Mouse (Mus musculus): Measurements from ENCODE around the gene Arf1. TPM values are rescaled to one million over a fixed set of nuclear protein-coding genes. Genes with fewer than 3 reads are reported as not detected.

Arf1 gene
- polyA plus RNA-seq, 1 experiment from 2014 or later: 575 TPM

GRCm38 (mm10) chr11:59170549-59170948 lies 57.5 kb downstream of the Arf1 start:
- ATAC-seq (replicated peaks; ENCODE audit: insufficient number of reproducible peaks, low FRiP score, low TSS enrichment): no peak
- Histone ChIP-seq H3K9ac (ENCODE audit: low read depth, low read length) (no peak overlapping the region), H3K27me3 (ENCODE audit: control insufficient read depth, insufficient read depth, low read length) (peaks cover 21% of the 10 kb centered on the region), H3K4me1 (ENCODE audit: control insufficient read depth, insufficient read depth, low read length) (peaks cover 6% of the 10 kb centered on the region), H3K36me3 (ENCODE audit: control insufficient read depth, insufficient read depth, low read length) (no peaks in the 10 kb centered on the region), H3K4me3 (ENCODE audit: low read depth, low read length) (no peak overlapping the region), H3K9me3 (replicated peaks; ENCODE audit: control insufficient read depth, low read length) (no peaks in the 10 kb centered on the region), H3K4me2 (no peak overlapping the region), H3K27ac (ENCODE audit: low read depth, low read length) (no peak overlapping the region)
- WGBS (ENCODE audit: insufficient replicate concordance): 65% methylated on average over 4 of the region's 4 CpGs

GRCm38 (mm10) chr11:59169807-59170206 lies 58.3 kb downstream of the Arf1 start:
- no peak overlapping the region for H3K4me2 ChIP-seq
- peaks cover 10% of the 10 kb centered on the region for H3K4me1 ChIP-seq (ENCODE audit: control insufficient read depth, insufficient read depth, low read length)
- H3K9me3 ChIP-seq (replicated peaks; ENCODE audit: control insufficient read depth, low read length): no peaks in the 10 kb centered on the region
- H3K36me3 ChIP-seq (ENCODE audit: control insufficient read depth, insufficient read depth, low read length): no peaks in the 10 kb centered on the region
- no peak overlapping the region for H3K4me3 ChIP-seq (ENCODE audit: low read depth, low read length)
- H3K27me3 ChIP-seq (ENCODE audit: control insufficient read depth, insufficient read depth, low read length): peaks cover 13% of the 10 kb centered on the region
- H3K9ac ChIP-seq (ENCODE audit: low read depth, low read length): no peak overlapping the region; the same call in 1 of the 2 replicates
- no peak for ATAC-seq (replicated peaks; ENCODE audit: insufficient number of reproducible peaks, low FRiP score, low TSS enrichment)
- WGBS (ENCODE audit: insufficient replicate concordance): 54% methylated on average over 3 of the region's 3 CpGs
- no peak overlapping the region for H3K27ac ChIP-seq (ENCODE audit: low read depth, low read length)

GRCm38 (mm10) chr11:59165616-59166241 lies 62.3 kb downstream of the Arf1 start:
- no peak for ATAC-seq (replicated peaks; ENCODE audit: insufficient number of reproducible peaks, low FRiP score, low TSS enrichment)
- H3K4me1 ChIP-seq (ENCODE audit: control insufficient read depth, insufficient read depth, low read length): peaks cover 27% of the 10 kb centered on the region
- no peak overlapping the region for H3K4me2 ChIP-seq
- 41% methylated on average over 2 of the region's 2 CpGs for WGBS (ENCODE audit: insufficient replicate concordance)
- peak overlapping the region; percentile 99 for H3K27ac ChIP-seq (ENCODE audit: low read depth, low read length)
- H3K27me3 ChIP-seq (ENCODE audit: control insufficient read depth, insufficient read depth, low read length): no peaks in the 10 kb centered on the region
- H3K9me3 ChIP-seq (replicated peaks; ENCODE audit: control insufficient read depth, low read length): no peaks in the 10 kb centered on the region
- H3K9ac ChIP-seq (ENCODE audit: low read depth, low read length): no peak overlapping the region
- no peak overlapping the region for H3K4me3 ChIP-seq (ENCODE audit: low read depth, low read length)
- H3K36me3 ChIP-seq (ENCODE audit: control insufficient read depth, insufficient read depth, low read length): no peaks in the 10 kb centered on the region

GRCm38 (mm10) chr11:59164384-59164783 lies 63.7 kb downstream of the Arf1 start:
- ATAC-seq (replicated peaks; ENCODE audit: insufficient number of reproducible peaks, low FRiP score, low TSS enrichment): 0 out of 2 replicates have a peak, but pooled peaks have one; percentile 16
- peak overlapping the region; percentile 97; the same call in 1 of the 2 replicates for H3K9ac ChIP-seq (ENCODE audit: low read depth, low read length)
- 50% methylated on average over 9 of the region's 9 CpGs for WGBS (ENCODE audit: insufficient replicate concordance)

GRCm38 (mm10) chr11:59163255-59164236 lies 64.5 kb downstream of the Arf1 start, which contains the start of gene Iba57:
TSS of gene Iba57 (minus strand) at chr11:59163739.
- H3K27ac ChIP-seq (ENCODE audit: low read depth, low read length): peak within 1 kb of the TSS; percentile 99
- H3K36me3 ChIP-seq (ENCODE audit: control insufficient read depth, insufficient read depth, low read length): no peaks in the 10 kb centered on the region
- H3K4me3 ChIP-seq (ENCODE audit: low read depth, low read length): peak within 1 kb of the TSS; percentile 84
- H3K9me3 ChIP-seq (replicated peaks; ENCODE audit: control insufficient read depth, low read length): no peaks in the 10 kb centered on the region
- peaks cover 27% of the 10 kb centered on the region for H3K4me1 ChIP-seq (ENCODE audit: control insufficient read depth, insufficient read depth, low read length)
- peak within 1 kb of the TSS; percentile 97 for H3K9ac ChIP-seq (ENCODE audit: low read depth, low read length)
- peak; percentile 97 for ATAC-seq (replicated peaks; ENCODE audit: insufficient number of reproducible peaks, low FRiP score, low TSS enrichment)
- H3K4me2 ChIP-seq: peak within 1 kb of the TSS; percentile 62
- H3K27me3 ChIP-seq (ENCODE audit: control insufficient read depth, insufficient read depth, low read length): no peaks in the 10 kb centered on the region
- 3% methylated on average over 68 of the region's 68 CpGs for WGBS (ENCODE audit: insufficient replicate concordance)

More at GRCm38 (mm10) chr11:59164384-59164783, 63.7 kb downstream of the Arf1 start:
- Histone ChIP-seq H3K27me3 (ENCODE audit: control insufficient read depth, insufficient read depth, low read length) (no peaks in the 10 kb centered on the region), H3K4me1 (ENCODE audit: control insufficient read depth, insufficient read depth, low read length) (peaks cover 27% of the 10 kb centered on the region), H3K4me3 (ENCODE audit: low read depth, low read length) (peak overlapping the region; percentile 84), H3K9me3 (replicated peaks; ENCODE audit: control insufficient read depth, low read length) (no peaks in the 10 kb centered on the region), H3K4me2 (peak overlapping the region; percentile 62), H3K36me3 (ENCODE audit: control insufficient read depth, insufficient read depth, low read length) (no peaks in the 10 kb centered on the region), H3K27ac (ENCODE audit: low read depth, low read length) (peak overlapping the region; percentile 99)

GRCm38 (mm10) chr11:59162443-59163254 lies 65.4 kb downstream of the Arf1 start:
- H3K9ac ChIP-seq (ENCODE audit: low read depth, low read length): peak overlapping the region; percentile 97
- WGBS (ENCODE audit: insufficient replicate concordance): 52% methylated on average over 9 of the region's 9 CpGs

More at GRCm38 (mm10) chr11:59162443-59163254, 65.4 kb downstream of the Arf1 start:
- ATAC-seq (replicated peaks; ENCODE audit: insufficient number of reproducible peaks, low FRiP score, low TSS enrichment): 0 out of 2 replicates have a peak, but pooled peaks have one; percentile 3
- peak overlapping the region; percentile 99 for H3K27ac ChIP-seq (ENCODE audit: low read depth, low read length)
- peaks cover 27% of the 10 kb centered on the region for H3K4me1 ChIP-seq (ENCODE audit: control insufficient read depth, insufficient read depth, low read length)
- H3K27me3 ChIP-seq (ENCODE audit: control insufficient read depth, insufficient read depth, low read length): no peaks in the 10 kb centered on the region
- peak overlapping the region; percentile 62 for H3K4me2 ChIP-seq
- H3K4me3 ChIP-seq (ENCODE audit: low read depth, low read length): peak overlapping the region; percentile 84
- H3K36me3 ChIP-seq (ENCODE audit: control insufficient read depth, insufficient read depth, low read length): no peaks in the 10 kb centered on the region; the same call in 1 of the 2 replicates
- H3K9me3 ChIP-seq (replicated peaks; ENCODE audit: control insufficient read depth, low read length): no peaks in the 10 kb centered on the region
